Mouse (Mus musculus) CH12.LX (cell line): ENCODE results near the gene Smim20. TPM values are rescaled to one million over a fixed set of nuclear protein-coding genes. Genes with fewer than 3 reads are reported as not detected.

ENCODE experiments used
- DNase-seq: peaks from one replicate; pipeline ENCODE4 v3.0.0-alpha.2; 2013; ENCODE audit errors: extremely low read depth
- H3K27ac ChIP-seq: 2 replicates; pipeline ENCODE4 v1.5.1; 2012; ENCODE audit warnings: low read depth, mild to moderate bottlenecking, control low read depth, moderate library complexity; ENCODE audit not compliant: insufficient read depth
- H3K27me3 ChIP-seq: replicated peaks from 2 replicates; pipeline ENCODE3; 2012; ENCODE audit warnings: inconsistent platforms
- H3K36me3 ChIP-seq, 2 experiments: replicated peaks in 1 of 2; 2 replicates each; pipeline versions ENCODE3 to v1.6.1; 2012; ENCODE audit warnings: inconsistent platforms in 1 of 2, low read length in 1 of 2, mild to moderate bottlenecking in 1 of 2, mixed read lengths in 1 of 2, moderate library complexity in 1 of 2; ENCODE audit not compliant: control insufficient read depth in 1 of 2, insufficient read depth in 1 of 2
- H3K4me1 ChIP-seq, 2 experiments: 2 replicates each; pipeline ENCODE4 v1.6.1; 2012; ENCODE audit warnings: inconsistent platforms in 1 of 2, moderate library complexity in 1 of 2; ENCODE audit not compliant: insufficient read depth in 2 of 2, control insufficient read depth in 1 of 2
- H3K4me2 ChIP-seq: 2 replicates; pipeline ENCODE4 v1.6.1; 2012; ENCODE audit warnings: low read depth, mild to moderate bottlenecking, control low read depth; ENCODE audit not compliant: poor library complexity, insufficient read depth, severe bottlenecking
- H3K4me3 ChIP-seq, 3 experiments: fragments of 150-350 bp in 1 of 3; sonication (generic) in 1 of 3; replicated peaks in 1 of 3; 2 replicates each; pipeline versions ENCODE3 to v1.5.1; 2011 to 2012; ENCODE audit warnings: low read depth in 2 of 3, low read length in 2 of 3, mild to moderate bottlenecking in 2 of 3, moderate library complexity in 2 of 3, control low read depth in 1 of 3, improper control_type of control experiment in 1 of 3, inconsistent platforms in 1 of 3, mixed read lengths in 1 of 3; ENCODE audit not compliant: poor library complexity in 1 of 3
- H3K79me2 ChIP-seq: replicated peaks from 2 replicates; pipeline ENCODE4 v1.6.1; 2012; ENCODE audit warnings: mild to moderate bottlenecking, moderate library complexity; ENCODE audit not compliant: control insufficient read depth, poor library complexity, insufficient read depth, severe bottlenecking; ENCODE audit errors: extremely low read depth
- H3K9ac ChIP-seq: 2 replicates; pipeline ENCODE4 v1.6.1; 2012; ENCODE audit warnings: low read depth, mild to moderate bottlenecking, control low read depth, moderate library complexity; ENCODE audit not compliant: insufficient read depth
- H3K9me3 ChIP-seq: replicated peaks from 2 replicates; pipeline ENCODE3; 2012; ENCODE audit warnings: low read length, inconsistent platforms, mixed read lengths
- BHLHE40 ChIP-seq: IDR thresholded peaks from 2 replicates; pipeline ENCODE4 v1.6.1; 2011; ENCODE audit warnings: mild to moderate bottlenecking, low read depth, low read length, improper control_type of control experiment
- CHD1 ChIP-seq: IDR thresholded peaks from 2 replicates; pipeline ENCODE4 v1.6.1; 2012; ENCODE audit warnings: low read depth, low read length, improper control_type of control experiment, inconsistent platforms
- CTCF ChIP-seq, 2 experiments: IDR thresholded peaks in 1 of 2; conservative IDR thresholded peaks in 1 of 2; 2 replicates each; pipeline ENCODE4 v1.5.1; 2011 to 2012; ENCODE audit warnings: low read depth in 2 of 2, low read length in 2 of 2, improper control_type of control experiment in 1 of 2, inconsistent platforms in 1 of 2, mild to moderate bottlenecking in 1 of 2, moderate library complexity in 1 of 2
- E2F4 ChIP-seq: IDR thresholded peaks from 2 replicates; pipeline ENCODE4 v1.6.1; 2011; ENCODE audit warnings: low read depth, low read length, improper control_type of control experiment; ENCODE audit not compliant: insufficient replicate concordance
- ELF1 ChIP-seq: IDR thresholded peaks from 2 replicates; pipeline ENCODE4 v1.6.1; 2014; ENCODE audit warnings: low read depth, mild to moderate bottlenecking, inconsistent platforms, low read length, improper control_type of control experiment
- EP300 ChIP-seq: IDR thresholded peaks from 2 replicates; pipeline ENCODE4 v1.6.1; 2011; ENCODE audit warnings: low read length, improper control_type of control experiment
- ETS1 ChIP-seq: conservative IDR thresholded peaks from 2 replicates; pipeline ENCODE4 v1.6.1; 2012; ENCODE audit warnings: low read depth, mild to moderate bottlenecking, inconsistent platforms, low read length, improper control_type of control experiment, moderate library complexity
- HCFC1 ChIP-seq: IDR thresholded peaks from 2 replicates; pipeline ENCODE4 v1.6.1; 2012; ENCODE audit warnings: low read depth, mild to moderate bottlenecking, inconsistent platforms, low read length, improper control_type of control experiment
- MAFK ChIP-seq: IDR thresholded peaks from 2 replicates; pipeline ENCODE4 v1.6.1; 2011; ENCODE audit warnings: low read length, improper control_type of control experiment; ENCODE audit not compliant: insufficient replicate concordance
- MEF2A ChIP-seq: IDR thresholded peaks from 2 replicates; pipeline ENCODE4 v1.6.1; 2014; ENCODE audit warnings: low read depth, mild to moderate bottlenecking, inconsistent platforms, low read length, improper control_type of control experiment, borderline replicate concordance
- MXI1 ChIP-seq: IDR thresholded peaks from 2 replicates; pipeline ENCODE4 v1.6.1; 2011; ENCODE audit warnings: mild to moderate bottlenecking, low read depth, low read length, improper control_type of control experiment
- NRF1 ChIP-seq: IDR thresholded peaks from 2 replicates; pipeline ENCODE4 v1.6.1; 2014; ENCODE audit warnings: low read depth, mild to moderate bottlenecking, inconsistent platforms, low read length, improper control_type of control experiment, moderate library complexity
- PAX5 ChIP-seq: IDR thresholded peaks from 2 replicates; pipeline ENCODE4 v1.6.1; 2012; ENCODE audit warnings: low read length, inconsistent platforms, mixed read lengths
- POLR2A ChIP-seq: IDR thresholded peaks from 2 replicates; pipeline ENCODE4 v1.6.1; 2011; ENCODE audit warnings: low read depth, mild to moderate bottlenecking, improper control_type of control experiment, low read length
- POLR2AphosphoS2 ChIP-seq: IDR thresholded peaks from 2 replicates; pipeline ENCODE4 v1.6.1; 2011; ENCODE audit warnings: low read depth, low read length, improper control_type of control experiment
- RCOR1 ChIP-seq: conservative IDR thresholded peaks from 2 replicates; pipeline ENCODE4 v1.6.1; 2012; ENCODE audit warnings: low read depth, mild to moderate bottlenecking, inconsistent platforms, low read length, improper control_type of control experiment
- SIN3A ChIP-seq: IDR thresholded peaks from 2 replicates; pipeline ENCODE4 v1.6.1; 2012; ENCODE audit warnings: low read length, improper control_type of control experiment, inconsistent platforms
- SMC3 ChIP-seq: IDR thresholded peaks from 2 replicates; pipeline ENCODE4 v1.6.1; 2011; ENCODE audit warnings: low read depth, low read length, improper control_type of control experiment
- TBP ChIP-seq: conservative IDR thresholded peaks from 2 replicates; pipeline ENCODE4 v1.6.1; 2011; ENCODE audit warnings: low read depth, low read length, improper control_type of control experiment
- TCF12 ChIP-seq: IDR thresholded peaks from 2 replicates; pipeline ENCODE4 v1.6.1; 2014; ENCODE audit warnings: low read depth, mild to moderate bottlenecking, inconsistent platforms, low read length, improper control_type of control experiment
- UBTF ChIP-seq: IDR thresholded peaks from 2 replicates; pipeline ENCODE4 v1.6.1; 2012; ENCODE audit warnings: low read depth, mild to moderate bottlenecking, inconsistent platforms, low read length, improper control_type of control experiment, moderate library complexity
- USF2 ChIP-seq: conservative IDR thresholded peaks from 2 replicates; pipeline ENCODE4 v1.6.1; 2011; ENCODE audit warnings: low read depth, low read length, improper control_type of control experiment
- ZC3H11A ChIP-seq: IDR thresholded peaks from 2 replicates; pipeline ENCODE4 v1.6.1; 2012; ENCODE audit warnings: low read depth, mild to moderate bottlenecking, inconsistent platforms, low read length, improper control_type of control experiment
- ZNF384 ChIP-seq: IDR thresholded peaks from 2 replicates; pipeline ENCODE4 v1.6.1; 2012; ENCODE audit warnings: low read depth, low read length, improper control_type of control experiment, inconsistent platforms
- dilution Hi-C: fragments of 300-500 bp; cut with MboI; formaldehyde crosslinking; loops from 2 replicates; pipeline ENCODE4 v1.14.3; 2020; ENCODE audit warnings: low sequenced_read_pairs; ENCODE audit not compliant: extremely low pct_unique_long_range_greater_than_20kb, extremely low pct_ligation_motif_present
- in situ Hi-C: fragments of 300-500 bp; cut with MboI; formaldehyde crosslinking; loops from 3 replicates; pipeline ENCODE4 v1.14.3; 2019; ENCODE audit warnings: low sequenced_read_pairs, low pct_ligation_motif_present, low pct_unique_long_range_greater_than_20kb, mixed read lengths
- polyA plus RNA-seq: library from polyadenylated mRNA; unstranded; fragments of >175 nt; gene quantifications from 2 replicates; pipeline ENCODE4 v1.2.1, GENCODE M21; 2012; ENCODE audit warnings: low read depth; ENCODE audit not compliant: insufficient read length
- total RNA-seq, 2 experiments: library from RNA; depleted of rRNA; stranded (reverse); fragments of 300-350 nt in 1 of 2; fragments of >200 nt in 1 of 2; gene quantifications; 2 replicates each; pipeline ENCODE4 v1.2.3; 2012 to 2014

Gene Smim20
- total and polyA plus RNA-seq, 3 experiments: 52.1 to 93.5 (median 54.3) TPM

DNA sequence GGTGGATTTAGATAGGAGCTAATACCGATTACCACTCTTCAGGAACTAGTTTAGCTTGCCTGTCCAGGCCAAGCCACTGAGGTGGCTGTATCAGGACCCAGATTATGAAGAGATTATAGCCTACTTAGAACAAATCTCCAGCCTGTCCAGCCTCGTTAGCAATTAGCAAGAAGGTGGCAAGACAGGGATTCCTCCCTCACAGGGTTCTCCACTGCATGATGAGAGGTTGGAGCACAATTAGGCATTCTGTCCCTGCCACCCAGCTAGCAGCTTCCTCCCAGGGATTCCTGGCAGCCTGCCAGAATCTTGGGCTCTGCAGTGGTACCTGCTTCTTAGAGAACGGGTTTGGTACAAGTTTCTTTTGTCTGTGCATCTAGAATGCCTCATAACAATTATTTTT, 8.5 kb downstream of the Smim20 start:
- dilution Hi-C loops: no loop called here
- Histone ChIP-seq H3K4me1 (peaks cover 2 to 46% of the 10 kb centered on the region in 2 experiments; a peak in 3 of 4 replicates), H3K36me3 (peaks cover 29 to 88% of the 10 kb centered on the region in 2 experiments), H3K27me3 (no peaks in the 10 kb centered on the region), H3K4me2 (no peak overlapping the region), H3K27ac (no peak overlapping the region), H3K9me3 (no peaks in the 10 kb centered on the region), H3K79me2 (no peaks in the 10 kb centered on the region; the same call in 1 of the 2 replicates), H3K4me3 (no peak overlapping the region), H3K9ac (no peak overlapping the region)
- DNase-seq: no peak
- TF ChIP-seq MXI1: no peak
- no peak for TF ChIP-seq TBP
- no peak for TF ChIP-seq EP300
- TF ChIP-seq NRF1: no peak
- TF ChIP-seq CTCF (conservative IDR thresholded peaks at IDR 0.05 in 1 of 2, IDR thresholded peaks at IDR 0.05 in 1 of 2; ENCODE audit: low read depth in 2 of 2, low read length in 2 of 2): no peak
- TF ChIP-seq SMC3: no peak
- TF ChIP-seq UBTF: no peak
- no peak for TF ChIP-seq USF2
- no peak for TF ChIP-seq CHD1
- no peak for TF ChIP-seq ZC3H11A
- no peak for TF ChIP-seq ETS1
- no peak for TF ChIP-seq ELF1
- TF ChIP-seq TCF12: no peak
- TF ChIP-seq SIN3A: no peak
- no peak for TF ChIP-seq PAX5
- in situ Hi-C loops: no loop called here

DNA sequence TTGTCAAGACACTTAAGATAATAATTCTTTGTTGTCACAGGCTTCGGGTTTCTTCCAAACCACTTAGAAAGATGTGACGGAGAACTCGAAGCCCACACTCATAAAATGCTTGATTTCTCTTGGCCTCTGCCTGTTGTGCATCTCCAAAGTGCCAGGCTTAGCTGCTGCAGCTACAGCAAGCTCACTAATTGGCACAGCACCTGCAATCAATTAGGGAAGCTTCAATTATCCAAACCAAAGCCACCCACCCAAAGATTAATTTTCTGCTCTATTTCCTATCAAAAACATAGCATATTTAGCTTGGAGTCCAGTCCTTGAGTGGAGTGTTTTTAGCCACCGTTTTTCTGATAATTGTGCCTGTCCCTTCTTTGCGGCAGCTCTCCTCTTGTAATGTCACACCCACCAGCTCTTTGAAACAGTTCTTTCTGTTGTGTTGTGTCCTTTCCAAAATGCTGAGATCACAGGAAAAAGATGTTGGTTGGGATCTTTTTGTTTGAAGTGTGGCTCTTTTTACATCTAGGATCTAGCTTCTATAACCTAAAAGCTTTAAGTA, 9.7 kb downstream of the Smim20 start:
- dilution Hi-C loops: no loop called here
- Histone ChIP-seq H3K36me3 (peaks cover 29 to 79% of the 10 kb centered on the region in 2 experiments), H3K79me2 (no peaks in the 10 kb centered on the region; the same call in 1 of the 2 replicates), H3K4me3 (no peak overlapping the region), H3K27me3 (no peaks in the 10 kb centered on the region), H3K9ac (no peak overlapping the region), H3K4me2 (no peak overlapping the region), H3K9me3 (no peaks in the 10 kb centered on the region), H3K27ac (no peak overlapping the region), H3K4me1 (peaks cover 6 to 46% of the 10 kb centered on the region in 2 experiments; a peak in 3 of 4 replicates)
- DNase-seq: no peak
- in situ Hi-C loops: no loop called here
- no peak for TF ChIP-seq MXI1
- TF ChIP-seq NRF1: no peak
- TF ChIP-seq RCOR1: no peak
- TF ChIP-seq ZC3H11A: no peak
- no peak for TF ChIP-seq MAFK
- no peak for TF ChIP-seq POLR2AphosphoS2
- no peak for TF ChIP-seq E2F4
- no peak for TF ChIP-seq SMC3
- no peak for TF ChIP-seq POLR2A
- TF ChIP-seq USF2: no peak
- TF ChIP-seq EP300: no peak
- TF ChIP-seq BHLHE40: no peak
- no peak for TF ChIP-seq HCFC1
- TF ChIP-seq MEF2A: no peak
- TF ChIP-seq ZNF384: no peak
